Mouse (Mus musculus): ENCODE results near the gene Bnip1. TPM values are rescaled to one million over a fixed set of nuclear protein-coding genes. Genes with fewer than 3 reads are reported as not detected.

The Bnip1 gene
- polyA plus RNA-seq, 1 experiment = 27.8 TPM

DNA sequence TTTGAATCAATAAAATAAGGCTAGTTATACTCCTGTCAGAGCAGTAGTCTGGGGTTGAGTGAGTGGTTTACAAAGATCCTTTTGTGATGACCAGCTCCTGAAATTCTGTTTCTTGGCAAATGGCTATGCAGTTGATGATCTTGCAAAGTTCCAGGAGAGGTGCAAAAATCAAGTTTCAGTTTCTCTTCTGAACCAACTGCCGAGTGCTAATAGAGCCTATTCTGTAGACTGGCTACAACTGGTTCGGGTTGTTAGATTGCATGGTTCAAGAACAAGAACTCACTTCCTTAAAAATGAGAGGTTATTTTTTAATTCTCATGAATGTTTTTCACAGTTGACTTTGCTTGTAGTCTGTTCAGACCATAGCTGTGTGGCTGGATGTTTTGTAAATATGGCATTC lies 27.4 kb upstream of the Bnip1 start:
- Histone ChIP-seq H3K36me3 (ENCODE audit: control insufficient read depth, insufficient read depth) (no peaks in the 10 kb centered on the region), H3K4me3 (ENCODE audit: insufficient read depth, poor library complexity, severe bottlenecking) (no peak overlapping the region), H3ac (ENCODE audit: control insufficient read depth, insufficient read length, low read depth) (no peak overlapping the region), H3K27me3 (ENCODE audit: control insufficient read depth, insufficient read depth, insufficient read length) (no peaks in the 10 kb centered on the region), H3K79me3 (ENCODE audit: low read depth) (no peaks in the 10 kb centered on the region), H3K79me2 (ENCODE audit: control insufficient read depth, insufficient read depth) (no peaks in the 10 kb centered on the region)
- no peak for TF ChIP-seq MAX (IDR thresholded peaks at IDR 0.05)

DNA sequence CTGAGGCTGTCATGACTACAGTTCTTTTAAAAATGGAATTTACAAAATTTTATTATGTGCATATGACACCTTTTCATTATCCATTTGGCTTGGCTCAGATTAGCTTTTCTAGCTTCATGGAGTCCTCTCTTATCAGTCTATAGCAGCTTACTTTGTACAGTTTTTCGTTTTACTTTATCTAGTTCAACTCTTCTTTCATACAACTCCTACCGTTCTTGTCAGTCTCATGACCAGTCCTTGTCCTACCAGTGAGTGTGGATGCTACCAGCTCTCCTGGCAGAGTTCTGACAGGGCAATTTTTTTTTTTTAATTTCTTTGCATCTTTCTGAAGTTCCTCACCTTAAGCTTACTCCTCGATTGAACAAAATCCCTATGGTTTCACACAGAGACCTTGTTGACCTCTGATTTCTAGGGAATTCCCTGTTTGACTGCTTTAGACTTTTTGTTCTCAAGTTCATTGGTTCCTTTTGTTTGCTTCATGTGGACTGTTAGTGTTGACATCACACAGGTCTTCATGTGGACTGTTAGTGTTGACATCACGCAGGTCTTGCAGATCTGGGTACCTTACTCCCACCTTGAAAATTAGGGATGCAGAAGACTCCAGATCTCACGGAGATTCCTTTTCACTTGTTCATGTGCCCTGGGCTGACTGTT lies 13.6 kb upstream of the Bnip1 start:
- no peaks in the 10 kb centered on the region for H3K79me3 ChIP-seq (ENCODE audit: low read depth)
- no peaks in the 10 kb centered on the region for H3K36me3 ChIP-seq (ENCODE audit: control insufficient read depth, insufficient read depth)
- no peaks in the 10 kb centered on the region for H3K27me3 ChIP-seq (ENCODE audit: control insufficient read depth, insufficient read depth, insufficient read length)
- TF ChIP-seq MYOD1 (IDR thresholded peaks at IDR 0.05; ENCODE audit: control insufficient read depth, insufficient read length, low read depth) (no peak), MYOG (IDR thresholded peaks at IDR 0.05; ENCODE audit: control insufficient read depth, extremely low read depth, insufficient read length) (no peak), CEBPB (IDR thresholded peaks at IDR 0.05; ENCODE audit: low read depth) (no peak), MAX (IDR thresholded peaks at IDR 0.05) (no peak), CTCF (IDR thresholded peaks at IDR 0.05; ENCODE audit: control insufficient read depth, insufficient read depth, insufficient read length) (no peak)
- H3K4me3 ChIP-seq (ENCODE audit: insufficient read depth, poor library complexity, severe bottlenecking) = no peak overlapping the region
- H3ac ChIP-seq (ENCODE audit: control insufficient read depth, insufficient read length, low read depth) = no peak overlapping the region
- H3K79me2 ChIP-seq (ENCODE audit: control insufficient read depth, insufficient read depth) = no peaks in the 10 kb centered on the region

DNA sequence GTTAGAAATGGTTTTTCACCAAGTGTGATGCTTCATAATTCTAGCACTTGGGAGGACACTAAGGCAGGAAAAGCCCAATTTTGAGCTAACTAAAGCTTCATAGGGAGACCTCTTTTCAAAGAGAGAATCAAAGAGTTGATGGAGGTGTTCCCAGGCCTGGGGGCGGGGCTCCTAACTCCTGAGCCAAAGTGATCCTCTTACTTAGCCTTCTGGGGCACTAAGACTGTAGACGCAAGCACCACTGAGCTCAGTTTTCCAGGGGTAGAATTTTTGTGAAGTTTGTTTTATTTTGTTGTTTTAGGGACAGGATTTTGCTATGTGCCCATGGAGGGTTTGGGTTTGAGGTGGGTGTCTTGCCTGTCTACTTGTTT lies 13.1 kb upstream of the Bnip1 start:
- no peaks in the 10 kb centered on the region for H3K27me3 ChIP-seq (ENCODE audit: control insufficient read depth, insufficient read depth, insufficient read length)
- no peaks in the 10 kb centered on the region for H3K79me2 ChIP-seq (ENCODE audit: control insufficient read depth, insufficient read depth)
- no peak overlapping the region for H3ac ChIP-seq (ENCODE audit: control insufficient read depth, insufficient read length, low read depth)
- no peaks in the 10 kb centered on the region for H3K36me3 ChIP-seq (ENCODE audit: control insufficient read depth, insufficient read depth)
- H3K4me3 ChIP-seq (ENCODE audit: insufficient read depth, poor library complexity, severe bottlenecking) = no peak overlapping the region
- H3K79me3 ChIP-seq (ENCODE audit: low read depth) = no peaks in the 10 kb centered on the region
- no peak for TF ChIP-seq CEBPB (IDR thresholded peaks at IDR 0.05; ENCODE audit: low read depth)

DNA sequence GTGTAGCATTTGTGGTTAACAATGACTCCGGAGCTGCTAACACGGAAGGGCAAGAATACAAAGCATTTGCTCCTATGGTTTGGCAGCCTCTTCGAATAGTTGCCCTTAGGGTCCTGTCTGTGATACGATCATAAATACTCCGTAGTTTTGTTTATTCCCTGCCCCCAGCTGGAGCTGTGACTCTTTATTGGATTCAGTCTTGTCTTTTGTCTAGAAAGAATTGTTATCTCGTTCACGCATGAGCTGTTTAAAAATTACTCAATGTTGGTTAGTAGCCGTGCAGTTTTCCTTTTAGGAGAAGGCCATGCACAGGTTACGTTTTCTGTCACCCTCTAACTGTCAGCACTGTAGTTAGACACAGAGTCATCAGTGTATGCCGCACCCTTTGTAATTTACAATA lies 4.7 kb upstream of the Bnip1 start:
- TF ChIP-seq CEBPB (IDR thresholded peaks at IDR 0.05; ENCODE audit: low read depth) = no peak
- Histone ChIP-seq H3K79me2 (ENCODE audit: control insufficient read depth, insufficient read depth) (no peaks in the 10 kb centered on the region), H3K36me3 (ENCODE audit: control insufficient read depth, insufficient read depth) (no peaks in the 10 kb centered on the region), H3K4me3 (ENCODE audit: insufficient read depth, poor library complexity, severe bottlenecking) (no peak overlapping the region), H3ac (ENCODE audit: control insufficient read depth, insufficient read length, low read depth) (no peak overlapping the region), H3K79me3 (ENCODE audit: low read depth) (no peaks in the 10 kb centered on the region), H3K27me3 (ENCODE audit: control insufficient read depth, insufficient read depth, insufficient read length) (no peaks in the 10 kb centered on the region)

DNA sequence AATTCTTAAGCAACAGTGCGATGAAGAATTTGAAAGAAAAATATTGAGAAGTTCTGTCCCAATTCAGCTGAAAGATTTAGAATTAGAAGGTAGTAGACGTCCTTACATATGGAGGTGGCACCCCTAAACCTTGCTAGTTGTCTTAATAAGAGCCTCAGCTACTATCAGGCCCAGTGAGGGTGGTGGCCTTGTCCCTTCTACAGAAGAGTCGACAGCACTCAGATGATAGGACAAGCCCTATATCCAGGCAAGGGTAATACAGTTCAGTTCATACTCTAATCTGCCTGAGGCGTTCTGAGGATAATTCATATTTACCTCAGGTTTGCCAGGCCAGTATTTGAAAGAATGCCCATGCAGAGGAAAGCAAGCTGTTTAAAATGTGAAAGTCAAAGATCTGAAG lies 2.9 kb upstream of the Bnip1 start:
- no peaks in the 10 kb centered on the region for H3K79me3 ChIP-seq (ENCODE audit: low read depth)
- H3K36me3 ChIP-seq (ENCODE audit: control insufficient read depth, insufficient read depth) = no peaks in the 10 kb centered on the region
- no peak overlapping the region for H3K4me3 ChIP-seq (ENCODE audit: insufficient read depth, poor library complexity, severe bottlenecking)
- no peaks in the 10 kb centered on the region for H3K27me3 ChIP-seq (ENCODE audit: control insufficient read depth, insufficient read depth, insufficient read length)
- TF ChIP-seq MYOG (IDR thresholded peaks at IDR 0.05; ENCODE audit: control insufficient read depth, extremely low read depth, insufficient read length) = no peak
- TF ChIP-seq FOSL1 (IDR thresholded peaks at IDR 0.05; ENCODE audit: insufficient read depth, low read length, poor library complexity, severe bottlenecking) = no peak
- TF ChIP-seq MYOD1 (IDR thresholded peaks at IDR 0.05; ENCODE audit: control insufficient read depth, insufficient read length, low read depth) = no peak
- TF ChIP-seq MAX (IDR thresholded peaks at IDR 0.05) = no peak
- no peak overlapping the region for H3ac ChIP-seq (ENCODE audit: control insufficient read depth, insufficient read length, low read depth)
- no peaks in the 10 kb centered on the region for H3K79me2 ChIP-seq (ENCODE audit: control insufficient read depth, insufficient read depth)

DNA sequence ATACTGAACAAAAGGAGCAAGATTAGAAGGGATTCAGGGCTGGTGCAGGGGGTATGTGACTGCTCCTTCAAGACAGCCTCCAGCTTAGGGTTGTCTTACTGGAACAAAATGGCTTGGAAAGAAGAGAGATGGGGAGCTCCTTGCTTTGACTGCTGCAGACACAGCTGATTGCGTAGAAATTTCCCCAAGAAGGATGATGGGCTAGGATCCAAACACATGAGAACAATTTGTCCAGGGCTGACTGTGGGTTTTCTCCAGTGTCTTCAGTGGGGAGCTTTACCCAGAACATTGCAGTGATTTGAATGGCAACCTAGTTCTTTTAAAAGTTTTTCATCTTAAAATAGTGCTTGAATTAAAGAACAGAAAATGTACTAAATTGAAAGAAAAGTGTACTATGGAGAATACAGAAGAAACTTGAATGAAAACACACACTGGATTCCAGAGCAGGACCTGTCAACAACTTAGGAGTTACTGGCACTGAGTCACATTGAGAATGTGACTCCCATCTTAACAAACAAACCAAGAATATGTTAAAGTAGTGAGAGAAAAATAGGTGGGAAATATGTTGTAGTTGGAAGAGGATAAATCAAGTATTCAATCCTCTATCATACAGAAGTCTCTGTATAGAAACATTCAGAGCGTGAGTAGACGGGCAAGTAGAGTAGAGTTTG lies 2.3 kb upstream of the Bnip1 start:
- no peaks in the 10 kb centered on the region for H3K79me3 ChIP-seq (ENCODE audit: low read depth)
- H3K79me2 ChIP-seq (ENCODE audit: control insufficient read depth, insufficient read depth) = no peaks in the 10 kb centered on the region
- no peak overlapping the region for H3K4me3 ChIP-seq (ENCODE audit: insufficient read depth, poor library complexity, severe bottlenecking)
- H3K36me3 ChIP-seq (ENCODE audit: control insufficient read depth, insufficient read depth) = no peaks in the 10 kb centered on the region
- TF ChIP-seq MAX (IDR thresholded peaks at IDR 0.05) (no peak), CTCF (IDR thresholded peaks at IDR 0.05; ENCODE audit: control insufficient read depth, insufficient read depth, insufficient read length) (no peak), CEBPB (IDR thresholded peaks at IDR 0.05; ENCODE audit: low read depth) (no peak)
- H3ac ChIP-seq (ENCODE audit: control insufficient read depth, insufficient read length, low read depth) = no peak overlapping the region
- H3K27me3 ChIP-seq (ENCODE audit: control insufficient read depth, insufficient read depth, insufficient read length) = no peaks in the 10 kb centered on the region

DNA sequence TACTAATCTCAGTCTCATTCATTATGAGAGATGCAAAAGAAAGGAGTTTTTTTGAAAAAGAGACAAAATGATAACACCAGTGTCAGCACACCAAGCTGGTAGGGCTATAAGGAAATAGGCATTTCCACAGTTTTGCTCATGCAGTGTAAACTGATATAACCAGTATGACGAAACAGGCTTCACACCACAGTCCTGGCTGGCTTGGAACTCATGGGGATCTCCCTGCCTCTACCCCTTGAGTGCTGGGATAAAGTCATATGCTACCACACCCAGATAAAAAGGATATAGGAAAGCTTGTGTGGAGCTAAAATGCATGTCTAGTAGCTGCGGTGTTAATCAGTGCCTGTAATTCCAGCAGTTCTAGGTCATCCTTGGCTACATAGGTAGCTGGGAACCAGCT lies 1.4 kb upstream of the Bnip1 start:
- Histone ChIP-seq H3K79me3 (ENCODE audit: low read depth) (no peaks in the 10 kb centered on the region), H3K27me3 (ENCODE audit: control insufficient read depth, insufficient read depth, insufficient read length) (no peaks in the 10 kb centered on the region), H3ac (ENCODE audit: control insufficient read depth, insufficient read length, low read depth) (no peak overlapping the region), H3K4me3 (ENCODE audit: insufficient read depth, poor library complexity, severe bottlenecking) (no peak overlapping the region), H3K36me3 (ENCODE audit: control insufficient read depth, insufficient read depth) (no peaks in the 10 kb centered on the region), H3K79me2 (ENCODE audit: control insufficient read depth, insufficient read depth) (no peaks in the 10 kb centered on the region)
- TF ChIP-seq CEBPB (IDR thresholded peaks at IDR 0.05; ENCODE audit: low read depth) (no peak), MYOG (IDR thresholded peaks at IDR 0.05; ENCODE audit: control insufficient read depth, extremely low read depth, insufficient read length) (no peak), FOSL1 (IDR thresholded peaks at IDR 0.05; ENCODE audit: insufficient read depth, low read length, poor library complexity, severe bottlenecking) (no peak), MYOD1 (IDR thresholded peaks at IDR 0.05; ENCODE audit: control insufficient read depth, insufficient read length, low read depth) (no peak), CTCF (IDR thresholded peaks at IDR 0.05; ENCODE audit: control insufficient read depth, insufficient read depth, insufficient read length) (no peak), MAX (IDR thresholded peaks at IDR 0.05) (no peak), USF1 (IDR thresholded peaks at IDR 0.05; ENCODE audit: low read depth) (no peak)

Data from C2C12 (cell line).